Mouse (Mus musculus) heart, adult 2 months (tissue): ENCODE results near the gene Pla2g12a.

Experiments used
- CTCF ChIP-seq: fragments of 200-600 bp; IDR thresholded peaks from 2 replicates; pipeline ENCODE4 v1.8.1; 2022; ENCODE audit warnings: antibody characterized with exemption, mild to moderate bottlenecking, moderate library complexity
- POLR2A ChIP-seq: fragments of 200-500 bp; IDR thresholded peaks from 2 replicates; pipeline ENCODE4 v1.6.1; 2011; ENCODE audit warnings: mild to moderate bottlenecking, low read depth, low read length, control low read depth; ENCODE audit not compliant: insufficient read depth

DNA sequence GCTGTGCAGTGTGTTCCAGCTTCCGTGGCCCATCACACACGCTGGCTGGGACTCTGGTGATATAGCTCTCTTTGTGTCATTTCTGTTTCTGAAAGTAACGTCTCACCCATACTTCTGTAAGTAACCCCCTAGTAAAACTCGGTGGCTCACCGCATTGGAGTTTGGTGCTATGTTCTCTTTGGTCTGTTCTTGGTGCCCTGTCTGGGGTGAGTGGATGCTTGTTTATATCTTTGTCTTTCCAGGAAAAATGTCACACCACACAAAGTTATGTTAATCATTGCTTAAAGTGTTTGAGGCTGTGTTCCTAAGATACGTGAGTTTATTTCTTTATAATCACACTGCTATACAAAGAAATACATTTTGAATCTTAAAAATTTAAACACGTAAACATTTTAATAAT is 31.6 kb upstream of the Pla2g12a start:
- TF ChIP-seq CTCF (no peak), POLR2A (no peak)
